Mouse (Mus musculus): ENCODE measurements around the gene Terf2ip. TPM values are rescaled to one million over a fixed set of nuclear protein-coding genes. Genes with fewer than 3 reads are reported as not detected.

Gene Terf2ip
- polyA plus RNA-seq (2015; fragmentation: Nextera tagmentation; extraction: Ambion mirVana), result 75.4 and 76.9 TPM in 2 replicates

DNA sequence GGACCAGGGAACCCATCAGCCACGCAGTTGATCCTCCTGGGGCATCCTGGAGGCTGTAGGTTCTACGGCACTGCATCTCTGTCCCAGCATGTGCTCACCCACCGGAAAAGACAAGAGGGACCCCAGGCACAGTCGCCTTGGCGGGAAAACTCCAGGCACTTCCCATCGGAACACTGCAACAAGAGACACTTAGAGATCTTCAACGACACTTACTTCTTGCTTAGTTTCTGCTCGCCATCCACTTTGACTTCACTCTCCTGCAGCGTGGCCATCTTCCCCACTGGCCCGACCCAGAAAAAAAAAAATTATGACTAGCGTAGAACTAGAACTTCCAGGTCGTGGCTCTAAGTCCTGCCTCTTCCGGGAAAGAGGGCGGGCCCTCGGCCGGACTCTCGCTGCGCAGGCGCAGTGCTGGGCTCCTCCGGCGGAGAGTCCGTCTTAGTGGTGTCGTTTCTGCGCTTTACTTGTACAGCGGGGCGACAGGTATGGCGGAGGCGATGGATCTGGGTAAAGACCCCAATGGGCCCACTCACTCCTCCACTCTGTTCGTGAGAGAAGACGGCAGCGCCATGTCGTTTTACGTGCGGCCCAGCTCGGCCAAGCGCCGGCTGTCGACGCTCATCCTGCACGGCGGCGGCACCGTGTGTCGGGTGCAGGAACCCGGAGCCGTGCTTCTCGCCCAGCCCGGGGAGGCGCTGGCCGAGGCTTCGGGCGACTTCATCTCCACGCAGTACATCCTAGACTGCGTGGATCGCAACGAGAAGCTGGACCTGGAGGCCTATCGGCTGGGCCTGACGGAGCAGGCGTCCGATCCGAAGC lies at the start of gene Terf2ip, which contains the start of gene Kars:
Gene Terf2ip (plus strand): TSS at position 402 of the 819 bp plus-strand sequence.
Gene Kars (minus strand): TSS at position 327 of the 819 bp plus-strand sequence.
- no peaks in the 10 kb centered on the region for H3K36me3 ChIP-seq (ENCODE audit: control insufficient read depth, insufficient read depth, low read length)
- H3K9ac ChIP-seq (ENCODE audit: low read depth, low read length), result peak within 1 kb of the TSS; percentile 89
- H3K9me3 ChIP-seq (replicated peaks; ENCODE audit: control insufficient read depth, low read length, poor library complexity, severe bottlenecking), result no peaks in the 10 kb centered on the region
- H3K4me1 ChIP-seq (ENCODE audit: control insufficient read depth, insufficient read depth, low read length), result peaks cover 21% of the 10 kb centered on the region
- under 1% methylated on average over 61 of the region's 61 CpGs for WGBS
- peak within 1 kb of the TSS; percentile 93 for H3K4me3 ChIP-seq (ENCODE audit: low read depth, low read length)
- ATAC-seq, result peak; percentile 94
- peak within 1 kb of the TSS; percentile 81 for H3K4me2 ChIP-seq (ENCODE audit: low read length)
- peak within 1 kb of the TSS; percentile 76 for H3K27ac ChIP-seq (ENCODE audit: low read length)
- no peaks in the 10 kb centered on the region for H3K27me3 ChIP-seq (ENCODE audit: control insufficient read depth, insufficient read depth, low read depth, low read length)

DNA sequence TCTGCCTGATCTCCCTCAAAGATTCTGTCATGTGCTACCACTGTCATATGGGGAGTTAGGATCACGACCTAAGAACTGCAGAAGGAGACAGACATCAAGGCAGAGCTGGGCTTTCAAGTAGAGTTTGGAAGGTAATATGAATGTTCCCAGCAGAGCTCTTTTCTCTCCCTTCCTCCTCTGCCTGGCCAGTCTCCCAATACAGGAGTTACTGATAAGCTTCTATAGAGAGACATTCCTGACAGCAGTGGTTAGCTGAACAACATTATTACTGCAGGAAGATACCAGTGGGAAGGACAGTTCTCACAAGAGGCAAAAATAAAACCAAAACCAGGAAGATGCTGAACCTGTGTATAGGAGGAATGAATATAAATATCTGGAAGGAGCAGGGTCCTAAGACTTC lies 48.6 kb upstream of the Terf2ip start:
- H3K4me2 ChIP-seq (ENCODE audit: low read length), result no peak overlapping the region
- no peak overlapping the region for H3K4me3 ChIP-seq (ENCODE audit: low read depth, low read length)
- no peaks in the 10 kb centered on the region for H3K9me3 ChIP-seq (replicated peaks; ENCODE audit: control insufficient read depth, low read length, poor library complexity, severe bottlenecking)
- H3K27me3 ChIP-seq (ENCODE audit: control insufficient read depth, insufficient read depth, low read depth, low read length), result no peaks in the 10 kb centered on the region
- H3K36me3 ChIP-seq (ENCODE audit: control insufficient read depth, insufficient read depth, low read length), result no peaks in the 10 kb centered on the region
- 89% methylated on average over 1 of the region's 1 CpGs for WGBS
- no peak overlapping the region for H3K27ac ChIP-seq (ENCODE audit: low read length)
- no peak overlapping the region for H3K9ac ChIP-seq (ENCODE audit: low read depth, low read length)
- no peak for ATAC-seq
- no peaks in the 10 kb centered on the region for H3K4me1 ChIP-seq (ENCODE audit: control insufficient read depth, insufficient read depth, low read length)

DNA sequence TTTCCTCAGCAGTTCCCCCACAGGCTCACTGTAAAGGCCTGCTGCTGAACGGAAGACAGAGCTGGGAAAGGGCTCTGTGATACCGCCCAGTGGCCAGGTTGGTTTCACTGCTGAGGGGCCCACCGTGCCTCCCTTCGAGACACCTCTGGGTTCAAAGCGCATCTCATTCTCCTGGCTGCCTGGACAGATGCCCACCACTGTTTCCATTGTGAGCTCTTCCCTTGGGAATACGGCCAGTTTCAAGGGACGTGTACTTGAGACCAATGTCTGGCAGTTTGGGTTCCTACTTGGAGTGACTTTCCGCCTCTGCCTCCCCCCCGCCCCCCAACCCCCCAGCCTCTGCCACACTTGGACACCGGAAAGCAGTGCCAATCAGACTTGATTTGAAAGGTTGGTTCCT lies 48.1 kb upstream of the Terf2ip start:
- no peak overlapping the region for H3K4me2 ChIP-seq (ENCODE audit: low read length)
- H3K27ac ChIP-seq (ENCODE audit: low read length), result no peak overlapping the region
- no peaks in the 10 kb centered on the region for H3K9me3 ChIP-seq (replicated peaks; ENCODE audit: control insufficient read depth, low read length, poor library complexity, severe bottlenecking)
- H3K36me3 ChIP-seq (ENCODE audit: control insufficient read depth, insufficient read depth, low read length), result no peaks in the 10 kb centered on the region
- WGBS, result 65% methylated on average over 10 of the region's 10 CpGs
- H3K4me1 ChIP-seq (ENCODE audit: control insufficient read depth, insufficient read depth, low read length), result no peaks in the 10 kb centered on the region
- no peak overlapping the region for H3K4me3 ChIP-seq (ENCODE audit: low read depth, low read length)
- no peak for ATAC-seq
- H3K9ac ChIP-seq (ENCODE audit: low read depth, low read length), result no peak overlapping the region
- no peaks in the 10 kb centered on the region for H3K27me3 ChIP-seq (ENCODE audit: control insufficient read depth, insufficient read depth, low read depth, low read length)

GRCm38 (mm10) chr8:111963546-111963945 lies 47.7 kb upstream of the Terf2ip start:
- no peaks in the 10 kb centered on the region for H3K9me3 ChIP-seq (replicated peaks; ENCODE audit: control insufficient read depth, low read length, poor library complexity, severe bottlenecking)
- H3K27me3 ChIP-seq (ENCODE audit: control insufficient read depth, insufficient read depth, low read depth, low read length), result no peaks in the 10 kb centered on the region
- H3K4me3 ChIP-seq (ENCODE audit: low read depth, low read length), result no peak overlapping the region
- 79% methylated on average over 4 of the region's 4 CpGs for WGBS
- H3K4me2 ChIP-seq (ENCODE audit: low read length), result no peak overlapping the region
- no peaks in the 10 kb centered on the region for H3K4me1 ChIP-seq (ENCODE audit: control insufficient read depth, insufficient read depth, low read length)
- H3K9ac ChIP-seq (ENCODE audit: low read depth, low read length), result no peak overlapping the region
- ATAC-seq, result no peak
- H3K27ac ChIP-seq (ENCODE audit: low read length), result no peak overlapping the region
- 0 out of 2 replicates have a peak, but pooled peaks cover 2% of the 10 kb centered on the region for H3K36me3 ChIP-seq (ENCODE audit: control insufficient read depth, insufficient read depth, low read length)

GRCm38 (mm10) chr8:111964351-111964750 lies 46.8 kb upstream of the Terf2ip start:
- no peaks in the 10 kb centered on the region for H3K27me3 ChIP-seq (ENCODE audit: control insufficient read depth, insufficient read depth, low read depth, low read length)
- ATAC-seq, result no peak
- H3K9ac ChIP-seq (ENCODE audit: low read depth, low read length), result no peak overlapping the region
- H3K27ac ChIP-seq (ENCODE audit: low read length), result no peak overlapping the region
- no peak overlapping the region for H3K4me3 ChIP-seq (ENCODE audit: low read depth, low read length)
- 70% methylated on average over 5 of the region's 5 CpGs for WGBS
- H3K36me3 ChIP-seq (ENCODE audit: control insufficient read depth, insufficient read depth, low read length), result peaks cover 2% of the 10 kb centered on the region; the same call in 1 of the 2 replicates
- no peaks in the 10 kb centered on the region for H3K4me1 ChIP-seq (ENCODE audit: control insufficient read depth, insufficient read depth, low read length)
- no peak overlapping the region for H3K4me2 ChIP-seq (ENCODE audit: low read length)
- no peaks in the 10 kb centered on the region for H3K9me3 ChIP-seq (replicated peaks; ENCODE audit: control insufficient read depth, low read length, poor library complexity, severe bottlenecking)

DNA sequence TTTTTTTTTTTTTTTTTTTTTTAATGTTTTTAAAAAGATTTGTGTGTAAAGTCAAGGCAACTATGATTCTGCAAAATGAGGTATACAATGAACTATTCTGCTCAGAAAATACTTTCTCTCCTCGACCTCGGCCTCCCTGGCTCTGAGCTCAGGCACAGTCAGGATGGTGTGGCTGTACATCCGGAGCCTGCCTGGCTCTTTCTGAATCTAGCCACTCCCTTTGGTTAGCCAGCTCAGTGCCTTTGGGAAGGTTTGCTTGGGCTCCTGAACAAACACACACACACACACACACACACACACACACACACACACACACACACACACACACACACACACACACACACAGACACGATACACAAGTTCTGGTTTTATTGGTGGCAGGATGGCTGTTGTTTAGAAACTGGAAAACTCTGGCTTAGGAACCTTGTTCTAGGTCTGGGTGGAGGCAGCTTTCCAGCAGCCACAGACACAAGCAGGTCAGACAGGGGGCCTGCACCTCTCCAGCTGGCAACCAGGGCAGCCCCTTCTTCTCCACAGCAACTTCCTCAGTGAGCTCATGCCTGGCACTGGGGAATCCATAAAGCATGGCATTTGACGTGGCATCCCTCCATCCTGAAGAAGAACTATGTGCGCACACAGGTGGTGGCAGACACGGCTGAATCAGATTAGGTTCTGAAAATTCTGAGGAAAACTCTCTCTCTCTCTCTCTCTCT lies 46.2 kb upstream of the Terf2ip start:
- Histone ChIP-seq H3K27me3 (ENCODE audit: control insufficient read depth, insufficient read depth, low read depth, low read length) (no peaks in the 10 kb centered on the region), H3K9ac (ENCODE audit: low read depth, low read length) (no peak overlapping the region), H3K36me3 (ENCODE audit: control insufficient read depth, insufficient read depth, low read length) (peaks cover 2% of the 10 kb centered on the region; the same call in 1 of the 2 replicates), H3K4me3 (ENCODE audit: low read depth, low read length) (no peak overlapping the region), H3K4me2 (ENCODE audit: low read length) (no peak overlapping the region), H3K27ac (ENCODE audit: low read length) (no peak overlapping the region), H3K4me1 (ENCODE audit: control insufficient read depth, insufficient read depth, low read length) (no peaks in the 10 kb centered on the region), H3K9me3 (replicated peaks; ENCODE audit: control insufficient read depth, low read length, poor library complexity, severe bottlenecking) (no peaks in the 10 kb centered on the region)
- 84% methylated on average over 7 of the region's 7 CpGs for WGBS
- ATAC-seq, result no peak

DNA sequence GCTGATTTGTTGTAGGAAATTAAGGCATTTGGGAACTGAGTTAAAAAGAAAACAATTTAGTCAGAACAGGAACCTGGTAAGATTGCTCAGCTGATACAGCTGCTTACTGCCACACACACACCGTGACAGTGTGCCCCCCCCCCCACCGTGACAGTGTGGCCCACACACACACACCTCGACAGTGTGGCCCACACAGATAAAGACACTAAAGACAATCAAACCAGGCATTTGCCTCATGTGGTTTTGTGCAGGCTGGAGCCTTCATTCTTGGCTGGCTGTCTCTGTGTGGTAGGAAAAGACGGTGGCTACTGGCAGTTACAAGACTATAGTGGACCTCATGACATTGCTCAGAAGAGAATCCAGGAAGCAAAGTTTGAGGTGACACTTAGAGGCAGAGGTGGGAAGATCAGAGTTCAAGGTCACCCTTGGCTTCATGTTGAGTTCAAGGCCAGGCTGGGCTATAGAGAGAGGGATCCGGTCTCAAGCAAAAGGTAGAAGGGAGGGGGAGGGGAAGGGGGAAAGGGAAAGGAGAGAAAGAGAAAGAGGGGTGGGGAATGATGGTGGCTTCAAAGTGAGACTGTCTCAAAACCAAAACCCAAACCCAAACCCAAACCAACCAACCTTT lies 43.8 kb upstream of the Terf2ip start:
- Histone ChIP-seq H3K27ac (ENCODE audit: low read length) (no peak overlapping the region), H3K4me2 (ENCODE audit: low read length) (no peak overlapping the region), H3K9ac (ENCODE audit: low read depth, low read length) (no peak overlapping the region), H3K36me3 (ENCODE audit: control insufficient read depth, insufficient read depth, low read length) (peaks cover 2% of the 10 kb centered on the region; the same call in 1 of the 2 replicates), H3K4me1 (ENCODE audit: control insufficient read depth, insufficient read depth, low read length) (no peaks in the 10 kb centered on the region), H3K4me3 (ENCODE audit: low read depth, low read length) (no peak overlapping the region), H3K27me3 (ENCODE audit: control insufficient read depth, insufficient read depth, low read depth, low read length) (no peaks in the 10 kb centered on the region), H3K9me3 (replicated peaks; ENCODE audit: control insufficient read depth, low read length, poor library complexity, severe bottlenecking) (no peaks in the 10 kb centered on the region)
- 84% methylated on average over 5 of the region's 5 CpGs for WGBS
- no peak for ATAC-seq

GRCm38 (mm10) chr8:111968541-111968940 lies 42.7 kb upstream of the Terf2ip start:
- no peaks in the 10 kb centered on the region for H3K27me3 ChIP-seq (ENCODE audit: control insufficient read depth, insufficient read depth, low read depth, low read length)
- H3K9ac ChIP-seq (ENCODE audit: low read depth, low read length), result no peak overlapping the region
- 74% methylated on average over 10 of the region's 10 CpGs for WGBS
- H3K4me3 ChIP-seq (ENCODE audit: low read depth, low read length), result no peak overlapping the region
- no peak overlapping the region for H3K4me2 ChIP-seq (ENCODE audit: low read length)
- H3K4me1 ChIP-seq (ENCODE audit: control insufficient read depth, insufficient read depth, low read length), result no peaks in the 10 kb centered on the region
- H3K9me3 ChIP-seq (replicated peaks; ENCODE audit: control insufficient read depth, low read length, poor library complexity, severe bottlenecking), result no peaks in the 10 kb centered on the region
- H3K27ac ChIP-seq (ENCODE audit: low read length), result no peak overlapping the region
- ATAC-seq, result no peak
- peaks cover 4% of the 10 kb centered on the region; the same call in 1 of the 2 replicates for H3K36me3 ChIP-seq (ENCODE audit: control insufficient read depth, insufficient read depth, low read length)

All from midbrain, embryonic 16.5 days (tissue).